Mouse (Mus musculus) forebrain, embryonic 11.5 days (tissue): ENCODE results near the gene Thyn1. TPM values are rescaled to one million over a fixed set of nuclear protein-coding genes. Genes with fewer than 3 reads are reported as not detected.

Source experiments
- ATAC-seq: fragments of 200-750 bp; cut with Nextera tagmentation; replicated peaks from 2 replicates; pipeline ENCODE4 v1.8.0; 2017; ENCODE audit warnings: moderate TSS enrichment; ENCODE audit not compliant: low FRiP score
- DNase-seq: peaks from one replicate; pipeline ENCODE4 v3.0.0-alpha.2; 2017; ENCODE audit warnings: low spot score
- H3K27ac ChIP-seq: fragments of 300-500 bp; sonication (generic); 2 replicates; pipeline ENCODE4 v1.5.1; 2014; ENCODE audit warnings: low read depth, low read length
- H3K27me3 ChIP-seq: fragments of 300-500 bp; sonication (generic); 2 replicates; pipeline ENCODE4 v1.6.1; 2014; ENCODE audit warnings: mild to moderate bottlenecking, low read length, mixed read lengths; ENCODE audit not compliant: control insufficient read depth, insufficient read depth
- H3K36me3 ChIP-seq: fragments of 300-500 bp; sonication (generic); 2 replicates; pipeline ENCODE4 v1.6.1; 2014; ENCODE audit warnings: mild to moderate bottlenecking, low read length, moderate library complexity, mixed read lengths; ENCODE audit not compliant: control insufficient read depth, insufficient read depth
- H3K4me1 ChIP-seq: fragments of 300-500 bp; sonication (generic); replicated peaks from 2 replicates; pipeline ENCODE4 v1.6.1; 2014; ENCODE audit warnings: low read length, mixed read lengths; ENCODE audit not compliant: control insufficient read depth, insufficient read depth
- H3K4me2 ChIP-seq: fragments of 300-500 bp; sonication (generic); 2 replicates; pipeline ENCODE4 v1.6.1; 2014; ENCODE audit warnings: low read depth, mild to moderate bottlenecking, low read length, moderate library complexity, mixed read lengths; ENCODE audit not compliant: severe bottlenecking
- H3K4me3 ChIP-seq: fragments of 300-500 bp; sonication (generic); 2 replicates; pipeline ENCODE4 v1.5.1; 2014; ENCODE audit warnings: low read depth, low read length
- H3K9ac ChIP-seq: fragments of 300-500 bp; sonication (generic); 2 replicates; pipeline ENCODE4 v1.6.1; 2014; ENCODE audit warnings: low read length
- H3K9me3 ChIP-seq: fragments of 300-500 bp; sonication (generic); 2 replicates; pipeline ENCODE4 v1.6.1; 2016; ENCODE audit warnings: low read length, mixed read lengths; ENCODE audit not compliant: control insufficient read depth
- WGBS: fragments of 180-500 bp; shearing (Covaris S2); extraction: QIAGEN DNeasy Blood & Tissue Kit; methylation state at CpG from one replicate; pipeline ENCODE4 v1.1.7; 2014; 5-methylcytosine and 5-hydroxymethylcytosine counted together
- polyA plus RNA-seq: library from polyadenylated mRNA; unstranded; fragments of >200 nt; fragmentation: Nextera tagmentation; extraction: Ambion mirVana; gene quantifications from 2 replicates; pipeline ENCODE4 v1.2.1, GENCODE M21; 2014

The Thyn1 gene
- polyA plus RNA-seq, 1 experiment from 2014 or later: 155 TPM

GRCm38 (mm10) chr9:26997062-26997461 is 2.4 kb upstream of the Thyn1 start:
- no peak for ATAC-seq
- no peaks in the 10 kb centered on the region for H3K9me3 ChIP-seq
- WGBS: 90% methylated on average over 3 of the region's 3 CpGs
- H3K4me2 ChIP-seq: no peak overlapping the region
- H3K27ac ChIP-seq: no peak overlapping the region
- H3K4me3 ChIP-seq: no peak overlapping the region
- peaks cover 5% of the 10 kb centered on the region; the same call in 1 of the 2 replicates for H3K4me1 ChIP-seq
- DNase-seq: no peak
- H3K9ac ChIP-seq: no peak overlapping the region
- H3K27me3 ChIP-seq: no peaks in the 10 kb centered on the region
- H3K36me3 ChIP-seq: no peaks in the 10 kb centered on the region

- Histone ChIP-seq H3K4me3 (no peak overlapping the region), H3K27me3 (no peaks in the 10 kb centered on the region), H3K27ac (no peak overlapping the region), H3K9ac (no peak overlapping the region), H3K4me1 (peaks cover 5% of the 10 kb centered on the region; the same call in 1 of the 2 replicates), H3K9me3 (no peaks in the 10 kb centered on the region), H3K4me2 (no peak overlapping the region), H3K36me3 (no peaks in the 10 kb centered on the region)
- ATAC-seq: no peak
- DNase-seq: peak; percentile 30
- 94% methylated on average over 2 of the region's 2 CpGs for WGBS
Observed at GRCm38 (mm10) chr9:26997501-26997900, 2.0 kb upstream of the Thyn1 start.

GRCm38 (mm10) chr9:26998669-26999460 is 645 bp upstream of the Thyn1 start:
- DNase-seq (no peak), ATAC-seq (no peak; the same call in 1 of the 2 replicates)
- H3K27ac ChIP-seq: no peak overlapping the region
- H3K9me3 ChIP-seq: no peaks in the 10 kb centered on the region
- peak overlapping the region; percentile 66 for H3K4me3 ChIP-seq
- H3K36me3 ChIP-seq: no peaks in the 10 kb centered on the region
- H3K27me3 ChIP-seq: no peaks in the 10 kb centered on the region
- H3K4me2 ChIP-seq: peak overlapping the region; percentile 62
- 3% methylated on average over 29 of the region's 29 CpGs for WGBS
- peaks cover 5% of the 10 kb centered on the region; the same call in 1 of the 2 replicates for H3K4me1 ChIP-seq
- H3K9ac ChIP-seq: peak overlapping the region; percentile 86

- WGBS: 90% methylated on average over 3 of the region's 3 CpGs
- Histone ChIP-seq H3K4me3 (no peak overlapping the region), H3K4me1 (peaks cover 5% of the 10 kb centered on the region; the same call in 1 of the 2 replicates), H3K9ac (no peak overlapping the region), H3K9me3 (no peaks in the 10 kb centered on the region), H3K4me2 (no peak overlapping the region), H3K27me3 (no peaks in the 10 kb centered on the region), H3K27ac (no peak overlapping the region), H3K36me3 (peaks cover 2% of the 10 kb centered on the region; the same call in 1 of the 2 replicates)
- peak; percentile 36 for DNase-seq
- no peak for ATAC-seq
Observed at GRCm38 (mm10) chr9:27005231-27005630, 5.7 kb downstream of the Thyn1 start.

DNA sequence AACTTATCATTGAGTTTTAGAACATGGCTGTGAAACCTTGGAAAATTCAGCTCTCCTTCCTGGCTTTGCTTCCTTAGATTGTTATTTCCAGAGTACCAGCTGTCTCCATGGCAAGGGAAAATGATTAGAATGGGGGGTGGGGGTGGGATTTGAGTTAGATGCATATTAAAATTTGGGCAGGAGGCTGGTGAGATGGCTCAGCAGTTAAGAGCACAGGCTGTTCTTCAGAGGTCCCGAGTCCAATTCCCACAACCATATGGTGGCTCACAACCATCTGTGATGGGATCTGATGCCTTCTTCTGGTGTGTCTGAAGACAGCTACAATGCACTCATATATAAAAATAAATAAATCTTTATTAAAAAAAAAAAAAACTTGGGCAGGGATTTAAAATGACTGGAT is 6.4 kb downstream of the Thyn1 start:
- H3K4me1 ChIP-seq: peaks cover under 1% of the 10 kb centered on the region; the same call in 1 of the 2 replicates
- H3K27ac ChIP-seq: no peak overlapping the region
- ATAC-seq: no peak
- peaks cover 2% of the 10 kb centered on the region; the same call in 1 of the 2 replicates for H3K36me3 ChIP-seq
- peak; percentile 19 for DNase-seq
- H3K27me3 ChIP-seq: no peaks in the 10 kb centered on the region
- no peak overlapping the region for H3K9ac ChIP-seq
- H3K4me2 ChIP-seq: no peak overlapping the region
- WGBS: 88% methylated on average over 1 of the region's 1 CpGs
- no peaks in the 10 kb centered on the region for H3K9me3 ChIP-seq
- no peak overlapping the region for H3K4me3 ChIP-seq

DNA sequence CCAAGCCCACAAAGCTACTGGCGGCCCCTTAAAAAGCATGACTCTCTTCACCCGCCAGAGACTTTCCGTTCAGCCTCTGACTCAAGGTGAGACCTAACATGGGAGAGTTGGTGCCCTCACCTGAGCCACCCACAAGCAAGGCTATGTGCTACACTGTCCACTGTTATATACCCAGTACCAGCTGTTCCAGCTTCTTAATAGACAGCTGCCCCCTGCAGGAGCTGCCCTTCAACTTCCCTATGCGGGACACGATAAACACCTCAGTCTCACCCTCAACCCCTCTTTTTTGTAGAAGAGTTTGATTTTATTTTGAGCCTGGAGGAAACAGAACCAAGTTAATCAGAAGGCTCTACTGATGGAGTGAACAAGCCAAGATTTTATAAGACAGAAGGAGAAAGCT is 7.4 kb downstream of the Thyn1 start:
- no peaks in the 10 kb centered on the region for H3K27me3 ChIP-seq
- H3K9ac ChIP-seq: no peak overlapping the region
- no peak overlapping the region for H3K4me2 ChIP-seq
- no peaks in the 10 kb centered on the region for H3K9me3 ChIP-seq
- ATAC-seq (no peak), DNase-seq (no peak)
- H3K36me3 ChIP-seq: peaks cover 2% of the 10 kb centered on the region; the same call in 1 of the 2 replicates
- 91% methylated on average over 5 of the region's 5 CpGs for WGBS
- H3K4me3 ChIP-seq: no peak overlapping the region
- H3K4me1 ChIP-seq: no peaks in the 10 kb centered on the region
- no peak overlapping the region for H3K27ac ChIP-seq

DNA sequence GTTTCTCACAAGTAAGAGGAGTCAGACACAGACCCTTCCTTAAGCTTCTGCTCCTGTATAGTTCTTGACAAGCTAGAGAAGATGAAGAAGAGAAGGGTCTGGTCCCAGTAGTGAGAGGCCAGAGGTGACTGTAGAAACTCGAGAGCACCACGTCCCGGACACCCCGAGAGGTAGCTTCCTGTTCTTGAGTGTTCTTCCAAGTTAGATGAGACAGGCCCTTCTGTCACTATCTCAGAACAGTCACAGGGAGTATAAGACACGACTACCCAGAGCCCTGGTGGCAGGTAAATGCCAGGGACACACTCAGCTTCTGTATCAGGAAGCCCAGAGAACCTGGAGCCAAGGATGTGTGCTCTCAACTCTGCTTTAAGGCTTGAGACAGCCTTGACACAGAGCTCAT is 9.7 kb downstream of the Thyn1 start:
- Histone ChIP-seq H3K4me2 (no peak overlapping the region), H3K27ac (no peak overlapping the region), H3K27me3 (no peaks in the 10 kb centered on the region), H3K9me3 (no peaks in the 10 kb centered on the region), H3K36me3 (peaks cover 2% of the 10 kb centered on the region; the same call in 1 of the 2 replicates), H3K9ac (no peak overlapping the region), H3K4me3 (no peak overlapping the region), H3K4me1 (no peaks in the 10 kb centered on the region)
- ATAC-seq (no peak), DNase-seq (no peak)
- WGBS: 86% methylated on average over 5 of the region's 5 CpGs

GRCm38 (mm10) chr9:27011572-27011971 is 12.1 kb downstream of the Thyn1 start:
- WGBS: 92% methylated on average over 4 of the region's 4 CpGs
- no peaks in the 10 kb centered on the region for H3K9me3 ChIP-seq
- H3K4me3 ChIP-seq: no peak overlapping the region
- no peak overlapping the region for H3K27ac ChIP-seq
- ATAC-seq (no peak), DNase-seq (no peak)
- no peaks in the 10 kb centered on the region; the same call in 1 of the 2 replicates for H3K36me3 ChIP-seq
- H3K4me2 ChIP-seq: no peak overlapping the region
- H3K4me1 ChIP-seq: no peaks in the 10 kb centered on the region
- no peak overlapping the region for H3K9ac ChIP-seq
- no peaks in the 10 kb centered on the region for H3K27me3 ChIP-seq

DNA sequence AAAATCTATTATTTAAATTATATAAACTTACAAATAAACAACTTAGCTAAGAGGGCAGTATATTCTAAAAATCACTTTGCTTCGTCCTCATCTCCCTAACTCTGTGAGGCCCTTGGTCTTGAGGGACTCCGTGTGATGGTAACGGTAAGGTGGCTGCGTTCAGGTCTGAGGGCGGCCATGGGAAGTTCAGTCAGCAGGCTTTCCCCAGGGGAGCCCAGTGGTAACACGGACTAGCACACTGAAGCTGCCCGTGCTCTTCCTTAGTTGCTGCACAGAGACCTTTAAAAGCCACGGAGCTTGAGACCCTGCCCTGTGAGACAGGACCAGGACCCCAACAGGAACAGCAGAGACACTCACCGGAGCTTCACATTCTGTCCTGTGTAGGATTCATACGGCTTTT is 19.5 kb downstream of the Thyn1 start:
- 97% methylated on average over 10 of the region's 10 CpGs for WGBS
- no peaks in the 10 kb centered on the region; the same call in 1 of the 2 replicates for H3K36me3 ChIP-seq
- ATAC-seq: no peak
- no peak overlapping the region for H3K4me3 ChIP-seq
- no peak overlapping the region for H3K4me2 ChIP-seq
- H3K4me1 ChIP-seq: no peaks in the 10 kb centered on the region
- no peak overlapping the region for H3K9ac ChIP-seq
- no peaks in the 10 kb centered on the region for H3K9me3 ChIP-seq
- H3K27ac ChIP-seq: no peak overlapping the region
- no peaks in the 10 kb centered on the region for H3K27me3 ChIP-seq
- DNase-seq: no peak
